In the genomic region with DNA sequence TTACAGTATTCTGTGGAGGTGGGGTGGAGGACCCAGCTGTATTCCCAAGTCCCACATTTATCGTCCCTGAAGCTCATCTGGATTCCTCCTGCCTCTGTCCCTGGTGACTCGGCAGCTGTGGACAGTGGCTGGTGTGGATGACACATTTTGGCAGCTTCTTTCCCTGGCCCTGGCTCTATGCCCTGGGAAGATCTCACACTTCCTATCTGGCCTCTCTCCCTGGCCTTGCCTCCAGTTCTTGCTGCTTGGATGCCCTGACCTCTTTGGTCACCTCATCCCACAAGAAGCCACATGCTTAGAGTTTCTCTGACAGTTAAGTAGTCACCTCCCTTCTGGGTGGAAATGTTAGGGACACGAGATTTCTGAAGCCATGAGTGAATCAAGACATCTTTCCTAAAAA, we compare ENCODE assay signal across 9 mouse cellular contexts. TPM values are rescaled to one million over a fixed set of nuclear protein-coding genes. Genes with fewer than 3 reads are reported as not detected.
A peak's percentile ranks its signal among the peaks of the same experiment; 100 is the strongest.
DNase-seq lines count a peak whose midpoint lies in the region; ATAC-seq lines count a peak whose summit lies in the region.
"Had no signal": no experiment of that assay in that cellular context is flagged by ENCODE, and none has a peak within 500 bp of the region (broad histone marks: within the 10 kb centered on the region; RNA-seq: fewer than 3 reads in every experiment).

No protein-coding gene starts in this region.

- peak; percentile 27 for DNase-seq in layer of hippocampus, adult 11-12 months (ENCODE audit: low spot score)
- no peak for DNase-seq in layer of hippocampus, postnatal 10 days (ENCODE audit: low spot score in 2 of 2)
- DNase-seq in adrenal gland, adult (ENCODE audit: inconsistent age in 2 of 2, low spot score in 1 of 2): peak; percentile 10 to 64
- DNase-seq in gastrocnemius, adult 8-10 months (ENCODE audit: low spot score in 2 of 2): peak; percentile 66 to 75
- peak; percentile 30 to 56 for DNase-seq in kidney, postnatal 4 days
- DNase-seq in layer of hippocampus, postnatal 36 days: no peak
- DNase-seq in thymus, postnatal 10 days (ENCODE audit: low spot score in 2 of 2): no peak

- ATAC-seq in erythroblast, adult 5-6 weeks (replicated peaks; ENCODE audit: low FRiP score, poor library complexity, severe bottlenecking): no peak

RNA-seq across cellular contexts. Expression of a gene that starts 35.9 kb away (rescaled TPM):
- 1 to 10 TPM; 2.4 to 2.6 TPM for total RNA-seq in layer of hippocampus, postnatal 10 days (2021)
- 1 to 10 TPM; 3.5 to 5.3 (median 4.4) TPM for total RNA-seq in gastrocnemius, adult 8-10 months (2022)
- 0.21 TPM in 1 of 2 replicates, not detected in the other for total RNA-seq in erythroblast, adult 5-6 weeks (2015; ENCODE audit: low replicate concordance)
- 0.14 TPM in 1 of 2 replicates, not detected in the other for total RNA-seq in erythroblast, adult 5-6 weeks (2017; ENCODE audit: low replicate concordance)
- 1 to 10 TPM; 1.4 to 2.3 TPM for total RNA-seq in layer of hippocampus, postnatal 36 days (2021)
- total RNA-seq: MEL had no signal

Comparison
In these comparisons a context has a peak if more than half of its experiments do, and no peak if none do; other contexts are left out.
1. DNase-seq: peak in layer of hippocampus, adult 11-12 months (single experiment), adrenal gland, adult (2 of 2), gastrocnemius, adult 8-10 months (2 of 2) and kidney, postnatal 4 days (2 of 2); none in layer of hippocampus, postnatal 10 days (0 of 2), layer of hippocampus, postnatal 36 days (0 of 2) and thymus, postnatal 10 days (0 of 2).